In genomic region chr17:25833291-25833663, GRCm38 (mm10) we compare ENCODE assay signal across 8 mouse cellular contexts. TPM values are rescaled to one million over a fixed set of nuclear protein-coding genes. Genes with fewer than 3 reads are reported as not detected.
A peak's percentile ranks its signal among the peaks of the same experiment; 100 is the strongest.
DNase-seq lines count a peak whose midpoint lies in the region; ATAC-seq and TF ChIP-seq lines count a peak whose summit lies in the region.

Stub1 (minus strand) TSS chr17:25833404.

- ATAC-seq in intestine, embryonic 15.5 days, result peak; percentile 82
- ATAC-seq in megakaryocyte, adult 5-6 weeks (ENCODE audit: poor library complexity, severe bottlenecking), result peak; percentile 52

- H3K27me3 ChIP-seq in intestine, embryonic 15.5 days (replicated peaks), result no peaks in the 10 kb centered on the region
- no peaks in the 10 kb centered on the region for H3K27me3 ChIP-seq in spleen, adult 2 months (ENCODE audit: control insufficient read depth, insufficient read depth, low read length)

- no peak for TF ChIP-seq POLR2A in spleen, adult 2 months (IDR thresholded peaks at IDR 0.05; ENCODE audit: low read depth, low read length)

- intact Hi-C loops in left cerebral cortex, postnatal 10 days (cut with DNase I), result no loop called here

- peaks cover 14% of the 10 kb centered on the region for H3K36me3 ChIP-seq in intestine, embryonic 15.5 days
- peaks cover 12% of the 10 kb centered on the region for H3K36me3 ChIP-seq in spleen, adult 2 months (ENCODE audit: control insufficient read depth, insufficient read depth, low read length)

- H3K4me1 ChIP-seq in intestine, embryonic 15.5 days (replicated peaks), result peaks cover 70% of the 10 kb centered on the region
- peaks cover 27% of the 10 kb centered on the region for H3K4me1 ChIP-seq in spleen, adult 2 months (ENCODE audit: control insufficient read depth, insufficient read depth, insufficient read length)

- peak within 1 kb of the TSS; percentile 98 for H3K27ac ChIP-seq in intestine, embryonic 15.5 days
- H3K27ac ChIP-seq in spleen, adult 2 months (ENCODE audit: insufficient read depth, low read length), result peak within 1 kb of the TSS; percentile 86

- H3K9ac ChIP-seq in intestine, embryonic 15.5 days, result peak within 1 kb of the TSS; percentile 85

- H3K4me2 ChIP-seq in intestine, embryonic 15.5 days (replicated peaks), result peak within 1 kb of the TSS; percentile 91

- TF ChIP-seq CTCF in spleen, adult 2 months (IDR thresholded peaks at IDR 0.05; ENCODE audit: extremely low read depth, insufficient read depth, insufficient read length, insufficient replicate concordance), result no peak

- DNase-seq in thymus, adult 18-20 months, result peak; percentile 63 to 74
- DNase-seq in thymus, postnatal 36 days, result no peak
- DNase-seq in embryo, embryonic 9.5 days (ENCODE audit: extremely low spot score), result peak; percentile 95
- DNase-seq in gonadal fat pad, adult 2 months (ENCODE audit: low read depth), result no peak
- peak; percentile 87 to 93 for DNase-seq in left cerebral cortex, postnatal 10 days (ENCODE audit: extremely low spot score in 1 of 2, low spot score in 2 of 2)
- DNase-seq in spleen, adult 2 months (ENCODE audit: low read depth in 1 of 2, low spot score in 2 of 2), result peak in 1 of 2 experiments; percentile 65

- WGBS in intestine, embryonic 15.5 days, result under 1% methylated on average over 24 of the region's 24 CpGs
- WGBS in spleen, adult 2 months, result under 1% methylated on average over 24 of the region's 24 CpGs

- H3K4me3 ChIP-seq in intestine, embryonic 15.5 days (replicated peaks), result peak within 1 kb of the TSS; percentile 83
- peak within 1 kb of the TSS; percentile 90 for H3K4me3 ChIP-seq in spleen, adult 2 months (ENCODE audit: extremely low read depth, insufficient read depth, insufficient read length)

- H3K9me3 ChIP-seq in intestine, embryonic 15.5 days, result no peaks in the 10 kb centered on the region

RNA-seq across cellular contexts. Expression of gene Stub1, which starts in this region (rescaled TPM):
- polyA plus RNA-seq in gonadal fat pad, adult 2 months (2012; rRNA removed), result 219 and 228 TPM in 2 replicates
- polyA plus RNA-seq in intestine, embryonic 15.5 days (2015; fragmentation: Nextera tagmentation; extraction: Ambion mirVana), result 297 and 322 TPM in 2 replicates
- total RNA-seq in left cerebral cortex, postnatal 10 days (2021), result 100 to 1,000 TPM; 168 to 171 TPM
- 48.4 and 54.7 TPM in 2 replicates for total RNA-seq in megakaryocyte, adult 5-6 weeks (2015)
- 62.6 and 67.6 TPM in 2 replicates for total RNA-seq in megakaryocyte, adult 5-6 weeks (2017)
- polyA plus RNA-seq in spleen, adult 2 months (2012; rRNA removed), result 85.4 and 104 TPM in 2 replicates

Comparison
In these comparisons a context has a peak if more than half of its experiments do, and no peak if none do; other contexts are left out.
1. DNase-seq: peak in thymus, adult 18-20 months (2 of 2), embryo, embryonic 9.5 days (single experiment) and left cerebral cortex, postnatal 10 days (2 of 2); none in thymus, postnatal 36 days (0 of 2) and gonadal fat pad, adult 2 months (single experiment).